Mouse (Mus musculus): ENCODE measurements around the gene Srsf9. TPM values are rescaled to one million over a fixed set of nuclear protein-coding genes. Genes with fewer than 3 reads are reported as not detected.

The Srsf9 gene
- 165 and 169 TPM in 2 replicates for polyA plus RNA-seq (2014; fragmentation: Nextera tagmentation; extraction: Ambion mirVana)

DNA sequence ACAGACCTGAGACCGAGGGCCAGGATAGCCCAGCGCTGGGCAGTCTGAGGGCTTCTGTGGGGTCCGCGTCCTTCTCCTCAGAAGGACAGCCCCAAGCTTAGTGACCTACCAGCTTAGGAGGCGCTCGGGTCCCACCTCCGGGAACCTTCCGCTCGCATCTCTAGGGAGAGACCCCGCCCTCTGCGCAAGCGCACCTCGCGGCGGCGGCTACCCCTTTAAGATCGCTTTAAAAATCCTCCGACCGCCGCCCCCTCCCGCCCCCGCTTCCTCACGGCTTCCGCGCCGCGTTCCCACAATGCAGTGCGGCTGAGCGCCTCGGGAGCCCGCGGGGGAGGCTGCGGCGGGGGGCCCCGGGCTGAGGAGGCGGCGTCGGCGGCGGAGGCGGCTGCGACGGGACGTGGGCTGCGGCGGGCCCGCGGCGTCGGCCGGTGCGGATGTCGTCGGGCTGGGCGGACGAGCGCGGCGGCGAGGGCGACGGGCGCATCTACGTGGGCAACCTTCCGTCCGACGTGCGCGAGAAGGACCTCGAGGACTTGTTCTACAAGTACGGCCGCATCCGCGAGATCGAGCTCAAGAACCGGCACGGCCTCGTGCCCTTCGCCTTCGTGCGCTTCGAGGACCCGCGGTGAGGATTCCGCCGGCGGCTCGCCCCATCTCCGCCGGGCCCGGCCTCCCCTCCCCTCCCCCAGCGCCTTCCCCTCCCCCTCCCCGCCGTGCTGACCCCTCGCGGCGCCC, at the start of gene Srsf9:
Srsf9 (plus strand) TSS at position 303 of the 735 bp plus-strand sequence.
- Histone ChIP-seq H3K27me3 (replicated peaks; ENCODE audit: control insufficient read depth, insufficient read depth, low read length) (no peaks in the 10 kb centered on the region), H3K4me2 (ENCODE audit: low read length) (peak within 1 kb of the TSS; percentile 64), H3K27ac (ENCODE audit: low read depth, low read length) (peak within 1 kb of the TSS; percentile 75), H3K9ac (ENCODE audit: low read length) (peak within 1 kb of the TSS; percentile 93), H3K36me3 (ENCODE audit: control insufficient read depth, insufficient read depth, low read length) (peaks cover 23% of the 10 kb centered on the region), H3K4me1 (ENCODE audit: control insufficient read depth, insufficient read depth, low read length) (peaks cover 17% of the 10 kb centered on the region), H3K4me3 (ENCODE audit: low read depth, low read length) (peak within 1 kb of the TSS; percentile 94), H3K9me3 (replicated peaks; ENCODE audit: control insufficient read depth, low read length) (no peaks in the 10 kb centered on the region)
- under 1% methylated on average over 68 of the region's 97 CpGs for WGBS
- peak; percentile 96 for DNase-seq (ENCODE audit: low spot score)
- ATAC-seq, result peak; percentile 94

DNA sequence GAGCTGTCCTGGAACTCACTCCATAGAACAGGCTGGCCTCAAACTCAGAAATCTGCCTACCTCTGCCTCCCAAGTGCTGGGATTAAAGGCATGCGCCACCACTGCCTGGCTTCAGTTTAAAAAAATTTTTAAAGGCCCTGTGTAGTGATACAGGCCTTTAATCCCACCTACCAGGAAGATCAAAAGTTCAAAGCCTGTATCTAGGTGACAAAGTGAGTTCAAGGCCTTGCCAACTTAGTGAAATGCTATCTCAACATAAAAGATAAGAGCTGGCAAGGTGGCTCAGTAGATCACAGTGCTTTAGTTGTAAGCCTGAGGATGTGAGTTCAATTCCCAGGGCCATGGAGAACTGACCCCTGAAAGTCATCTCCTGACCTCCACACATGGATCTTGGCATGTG, 48.9 kb upstream of the Srsf9 start:
- WGBS, result 84% methylated on average over 1 of the region's 1 CpGs
- H3K27me3 ChIP-seq (replicated peaks; ENCODE audit: control insufficient read depth, insufficient read depth, low read length), result no peaks in the 10 kb centered on the region
- no peak overlapping the region for H3K4me3 ChIP-seq (ENCODE audit: low read depth, low read length)
- no peak overlapping the region for H3K27ac ChIP-seq (ENCODE audit: low read depth, low read length)
- H3K36me3 ChIP-seq (ENCODE audit: control insufficient read depth, insufficient read depth, low read length), result 0 out of 2 replicates have a peak, but pooled peaks cover under 1% of the 10 kb centered on the region
- ATAC-seq (no peak), DNase-seq (ENCODE audit: low spot score) (no peak)
- no peak overlapping the region for H3K9ac ChIP-seq (ENCODE audit: low read length)
- no peaks in the 10 kb centered on the region for H3K9me3 ChIP-seq (replicated peaks; ENCODE audit: control insufficient read depth, low read length)
- no peak overlapping the region for H3K4me2 ChIP-seq (ENCODE audit: low read length)
- peaks cover 10% of the 10 kb centered on the region for H3K4me1 ChIP-seq (ENCODE audit: control insufficient read depth, insufficient read depth, low read length)

DNA sequence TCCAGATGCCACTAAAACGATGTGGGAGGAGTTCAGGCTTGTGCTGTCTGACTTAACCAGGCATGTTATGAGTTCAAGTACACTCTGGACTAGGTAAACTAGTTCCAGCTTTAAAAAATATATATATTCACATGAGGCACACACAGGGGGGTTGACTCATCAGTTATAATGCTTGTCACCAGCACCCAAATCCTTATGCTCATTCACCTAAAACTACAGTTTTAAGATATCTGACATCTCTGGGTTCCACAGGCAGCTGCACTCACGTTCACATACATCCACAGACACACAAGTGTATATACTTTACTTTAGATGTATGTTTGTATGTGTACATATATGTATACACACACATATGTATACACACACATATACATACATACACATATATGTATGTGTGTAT, 48.2 kb upstream of the Srsf9 start:
- no peak overlapping the region for H3K27ac ChIP-seq (ENCODE audit: low read depth, low read length)
- 48% methylated on average over 2 of the region's 2 CpGs for whole genome bisulfite sequencing
- H3K9me3 ChIP-seq (replicated peaks; ENCODE audit: control insufficient read depth, low read length), result no peaks in the 10 kb centered on the region
- DNase-seq (ENCODE audit: low spot score) (no peak), ATAC-seq (no peak)
- H3K4me1 ChIP-seq (ENCODE audit: control insufficient read depth, insufficient read depth, low read length), result peaks cover 4% of the 10 kb centered on the region; the same call in 1 of the 2 replicates
- H3K9ac ChIP-seq (ENCODE audit: low read length), result no peak overlapping the region
- H3K27me3 ChIP-seq (replicated peaks; ENCODE audit: control insufficient read depth, insufficient read depth, low read length), result no peaks in the 10 kb centered on the region
- H3K4me2 ChIP-seq (ENCODE audit: low read length), result no peak overlapping the region
- no peak overlapping the region for H3K4me3 ChIP-seq (ENCODE audit: low read depth, low read length)
- peaks cover 8% of the 10 kb centered on the region for H3K36me3 ChIP-seq (ENCODE audit: control insufficient read depth, insufficient read depth, low read length)

DNA sequence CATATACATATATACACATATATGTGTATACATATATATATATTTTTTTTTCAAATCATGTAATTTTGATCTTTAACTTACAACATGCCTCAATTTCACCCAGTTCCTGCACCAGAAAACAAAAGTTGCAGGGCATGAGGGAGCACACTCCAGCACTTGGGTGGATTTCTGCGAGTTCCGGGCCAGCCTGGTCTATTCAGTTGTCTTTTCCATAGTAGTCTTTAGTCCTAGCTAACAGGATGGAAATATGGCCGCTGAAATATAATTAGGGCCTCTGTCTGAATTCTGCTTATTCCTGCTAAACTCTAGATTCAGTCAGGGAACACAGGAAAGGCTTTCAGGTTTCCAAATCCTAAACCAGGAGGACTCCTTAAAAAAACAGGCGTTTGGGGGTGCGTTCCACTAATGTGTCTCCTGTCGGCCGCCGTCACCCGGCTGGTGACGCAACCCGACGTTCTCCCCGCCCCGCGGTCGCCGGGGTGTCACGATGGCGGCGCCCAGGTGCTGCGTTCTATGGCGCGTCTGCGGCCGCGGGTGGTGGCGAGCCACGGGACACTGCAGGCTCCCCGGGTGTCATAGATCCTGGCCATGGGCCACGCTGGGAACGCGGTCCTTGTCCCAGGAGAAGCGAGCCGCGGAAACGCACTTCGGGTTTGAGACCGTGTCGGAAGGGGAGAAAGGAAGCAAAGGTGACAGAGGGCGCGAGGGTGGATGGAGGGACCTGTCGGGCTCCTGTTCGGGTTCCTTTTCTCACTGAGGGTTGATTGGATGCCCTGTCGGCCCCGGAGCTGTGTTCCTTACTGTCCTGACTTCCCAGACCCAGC, 47.5 kb upstream of the Srsf9 start, which contains the start of gene Coq5:
Coq5 (plus strand) TSS at position 441 of the 824 bp plus-strand sequence.
- peak within 1 kb of the TSS; percentile 84 for H3K9ac ChIP-seq (ENCODE audit: low read length)
- H3K36me3 ChIP-seq (ENCODE audit: control insufficient read depth, insufficient read depth, low read length), result peaks cover 14% of the 10 kb centered on the region
- H3K27me3 ChIP-seq (replicated peaks; ENCODE audit: control insufficient read depth, insufficient read depth, low read length), result no peaks in the 10 kb centered on the region
- peak within 1 kb of the TSS; percentile 97 for H3K4me3 ChIP-seq (ENCODE audit: low read depth, low read length)
- DNase-seq (ENCODE audit: low spot score) (peak; percentile 89), ATAC-seq (peak; percentile 89)
- no peaks in the 10 kb centered on the region for H3K9me3 ChIP-seq (replicated peaks; ENCODE audit: control insufficient read depth, low read length)
- WGBS, result 3% methylated on average over 45 of the region's 45 CpGs
- peak within 1 kb of the TSS; percentile 72 for H3K4me2 ChIP-seq (ENCODE audit: low read length)
- H3K27ac ChIP-seq (ENCODE audit: low read depth, low read length), result no peak within 1 kb of the TSS
- peaks cover 4% of the 10 kb centered on the region; the same call in 1 of the 2 replicates for H3K4me1 ChIP-seq (ENCODE audit: control insufficient read depth, insufficient read depth, low read length)

DNA sequence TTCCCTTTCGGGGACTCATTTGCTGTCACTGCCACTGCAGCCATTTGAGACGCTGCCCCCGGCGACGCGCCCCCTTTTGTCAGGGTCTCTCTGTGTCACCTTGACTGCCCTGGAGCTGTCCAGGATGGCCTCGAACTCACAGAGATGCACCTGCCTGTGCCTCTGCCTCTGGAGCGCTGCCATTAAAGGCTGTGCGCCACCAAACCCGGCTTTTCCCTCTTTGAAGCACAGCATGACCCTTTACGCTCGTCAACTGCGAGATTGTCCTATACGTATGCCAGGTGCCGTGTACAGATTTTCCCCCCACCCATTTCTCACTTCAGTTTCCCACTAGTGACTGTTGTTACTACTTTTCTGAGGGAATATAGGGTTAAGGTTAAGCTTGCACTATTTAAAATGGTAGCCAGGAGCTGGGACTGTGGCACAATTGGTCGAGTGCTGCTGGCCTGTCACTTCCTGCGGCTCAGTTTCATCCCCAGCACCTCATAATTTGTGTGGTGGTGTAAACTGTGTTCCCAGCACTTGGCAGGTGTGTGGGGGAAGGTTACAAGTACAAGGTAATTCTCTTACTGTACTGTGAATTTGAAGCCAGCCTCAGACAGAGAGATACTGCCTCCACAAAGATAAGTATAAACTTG, 46.8 kb upstream of the Srsf9 start:
- no peak for DNase-seq (ENCODE audit: low spot score)
- 0 out of 2 replicates have a peak, but pooled peaks have one; percentile 18 for ATAC-seq
- WGBS, result 9% methylated on average over 17 of the region's 17 CpGs
- Histone ChIP-seq H3K4me1 (ENCODE audit: control insufficient read depth, insufficient read depth, low read length) (peaks cover 4% of the 10 kb centered on the region; the same call in 1 of the 2 replicates), H3K36me3 (ENCODE audit: control insufficient read depth, insufficient read depth, low read length) (peaks cover 21% of the 10 kb centered on the region), H3K9ac (ENCODE audit: low read length) (peak overlapping the region; percentile 84), H3K27ac (ENCODE audit: low read depth, low read length) (no peak overlapping the region), H3K27me3 (replicated peaks; ENCODE audit: control insufficient read depth, insufficient read depth, low read length) (no peaks in the 10 kb centered on the region), H3K9me3 (replicated peaks; ENCODE audit: control insufficient read depth, low read length) (no peaks in the 10 kb centered on the region), H3K4me3 (ENCODE audit: low read depth, low read length) (peak overlapping the region; percentile 97), H3K4me2 (ENCODE audit: low read length) (peak overlapping the region; percentile 72)

DNA sequence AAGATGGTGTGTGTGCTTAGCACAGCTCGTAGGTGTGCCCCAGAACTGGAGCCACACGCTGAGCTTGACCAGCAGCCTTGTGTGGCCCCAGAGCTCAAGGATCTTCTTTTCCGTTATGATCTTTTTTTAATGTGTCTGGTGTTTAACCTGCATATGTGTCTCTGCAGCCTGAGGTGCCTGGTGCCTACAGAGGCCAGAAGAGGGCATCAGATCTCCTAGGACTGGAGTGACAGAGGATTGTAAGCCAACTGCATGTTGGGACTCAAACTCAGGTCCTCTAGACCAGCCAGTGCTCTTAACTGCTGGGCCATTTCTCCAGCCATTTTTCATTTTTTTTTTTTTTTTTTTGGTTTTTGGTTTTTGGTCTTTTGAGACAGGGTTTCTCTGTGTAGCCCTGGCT, 42.2 kb upstream of the Srsf9 start:
- ATAC-seq (no peak), DNase-seq (ENCODE audit: low spot score) (no peak)
- no peak overlapping the region for H3K9ac ChIP-seq (ENCODE audit: low read length)
- 93% methylated on average over 3 of the region's 3 CpGs for WGBS
- H3K4me1 ChIP-seq (ENCODE audit: control insufficient read depth, insufficient read depth, low read length), result peaks cover 4% of the 10 kb centered on the region; the same call in 1 of the 2 replicates
- H3K36me3 ChIP-seq (ENCODE audit: control insufficient read depth, insufficient read depth, low read length), result peaks cover 50% of the 10 kb centered on the region
- no peak overlapping the region for H3K4me3 ChIP-seq (ENCODE audit: low read depth, low read length)
- H3K9me3 ChIP-seq (replicated peaks; ENCODE audit: control insufficient read depth, low read length), result no peaks in the 10 kb centered on the region
- H3K4me2 ChIP-seq (ENCODE audit: low read length), result no peak overlapping the region
- H3K27ac ChIP-seq (ENCODE audit: low read depth, low read length), result no peak overlapping the region
- no peaks in the 10 kb centered on the region for H3K27me3 ChIP-seq (replicated peaks; ENCODE audit: control insufficient read depth, insufficient read depth, low read length)

DNA sequence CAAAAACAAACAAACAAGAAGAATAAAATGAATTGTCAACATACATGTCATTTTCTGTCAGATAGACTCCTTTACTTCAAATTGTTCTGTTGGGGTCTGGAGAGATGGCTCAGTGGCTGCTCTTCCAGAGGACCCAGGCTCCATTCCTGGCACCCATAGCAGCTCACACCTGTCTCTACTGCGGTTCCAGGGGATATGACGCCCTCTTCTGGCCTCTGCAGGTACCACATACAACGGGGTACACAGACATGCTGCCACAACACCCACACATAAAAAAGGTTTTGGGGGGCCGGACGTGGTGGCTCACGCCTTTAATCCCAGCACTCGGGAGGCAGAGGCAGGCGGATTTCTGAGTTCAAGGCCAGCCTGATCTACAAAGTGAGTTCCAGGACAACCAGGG, 32.8 kb upstream of the Srsf9 start:
- Histone ChIP-seq H3K36me3 (ENCODE audit: control insufficient read depth, insufficient read depth, low read length) (peaks cover 80% of the 10 kb centered on the region), H3K4me3 (ENCODE audit: low read depth, low read length) (no peak overlapping the region), H3K9me3 (replicated peaks; ENCODE audit: control insufficient read depth, low read length) (no peaks in the 10 kb centered on the region), H3K27me3 (replicated peaks; ENCODE audit: control insufficient read depth, insufficient read depth, low read length) (no peaks in the 10 kb centered on the region), H3K9ac (ENCODE audit: low read length) (no peak overlapping the region), H3K4me1 (ENCODE audit: control insufficient read depth, insufficient read depth, low read length) (peaks cover 7% of the 10 kb centered on the region), H3K4me2 (ENCODE audit: low read length) (no peak overlapping the region), H3K27ac (ENCODE audit: low read depth, low read length) (no peak overlapping the region)
- DNase-seq (ENCODE audit: low spot score), result no peak
- no peak for ATAC-seq
- 91% methylated on average over 8 of the region's 8 CpGs for WGBS

DNA sequence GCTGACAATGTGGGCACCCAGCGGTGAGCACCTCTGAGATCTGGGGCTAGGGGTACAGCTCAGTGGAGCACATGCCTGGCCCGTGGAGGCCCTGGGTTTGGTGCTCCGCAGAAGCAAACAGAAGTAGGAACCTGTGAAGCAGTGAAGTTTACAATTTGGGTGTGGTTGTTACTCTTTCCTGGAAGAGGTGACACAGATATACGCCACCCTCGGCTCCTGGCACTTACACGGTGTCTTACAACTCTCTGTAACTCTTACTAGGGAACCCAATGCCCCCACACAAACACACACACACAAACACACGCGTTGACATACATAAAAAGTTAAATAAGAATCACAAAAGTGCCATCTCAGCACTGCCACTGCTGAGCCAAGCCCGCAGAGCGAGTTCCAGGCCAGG, 30.6 kb upstream of the Srsf9 start:
- peaks cover 60% of the 10 kb centered on the region for H3K36me3 ChIP-seq (ENCODE audit: control insufficient read depth, insufficient read depth, low read length)
- no peak for DNase-seq (ENCODE audit: low spot score)
- H3K9me3 ChIP-seq (replicated peaks; ENCODE audit: control insufficient read depth, low read length), result no peaks in the 10 kb centered on the region
- H3K4me3 ChIP-seq (ENCODE audit: low read depth, low read length), result no peak overlapping the region
- WGBS, result 87% methylated on average over 10 of the region's 10 CpGs
- peaks cover 14% of the 10 kb centered on the region for H3K4me1 ChIP-seq (ENCODE audit: control insufficient read depth, insufficient read depth, low read length)
- no peak overlapping the region for H3K4me2 ChIP-seq (ENCODE audit: low read length)
- no peaks in the 10 kb centered on the region for H3K27me3 ChIP-seq (replicated peaks; ENCODE audit: control insufficient read depth, insufficient read depth, low read length)
- no peak for ATAC-seq
- H3K27ac ChIP-seq (ENCODE audit: low read depth, low read length), result no peak overlapping the region
- no peak overlapping the region for H3K9ac ChIP-seq (ENCODE audit: low read length)

All from forebrain, embryonic 14.5 days (tissue).